Mouse (Mus musculus) embryonic facial prominence, embryonic 12.5 days (tissue): ENCODE results near the gene Tpcn2. TPM values are rescaled to one million over a fixed set of nuclear protein-coding genes. Genes with fewer than 3 reads are reported as not detected.
A peak's percentile ranks its signal among the peaks of the same experiment; 100 is the strongest.

Source experiments
- ATAC-seq: fragments of 200-750 bp; cut with Nextera tagmentation; 2 replicates; pipeline ENCODE4 v1.8.0; 2017; ENCODE audit not compliant: insufficient number of reproducible peaks, insufficient read depth, low FRiP score, low TSS enrichment
- H3K27ac ChIP-seq: fragments of 300-500 bp; sonication (generic); 2 replicates; pipeline ENCODE4 v1.5.1; 2016; ENCODE audit warnings: mild to moderate bottlenecking
- H3K27me3 ChIP-seq: fragments of 300-500 bp; sonication (generic); 2 replicates; pipeline ENCODE4 v1.6.1; 2016; ENCODE audit warnings: mild to moderate bottlenecking, moderate library complexity
- H3K36me3 ChIP-seq: fragments of 300-500 bp; sonication (generic); 2 replicates; pipeline ENCODE4 v1.6.1; 2016; ENCODE audit warnings: mild to moderate bottlenecking
- H3K4me1 ChIP-seq: fragments of 300-500 bp; sonication (generic); 2 replicates; pipeline ENCODE4 v1.6.1; 2016
- H3K4me2 ChIP-seq: fragments of 300-500 bp; sonication (generic); replicated peaks from 2 replicates; pipeline ENCODE4 v1.6.1; 2016; ENCODE audit warnings: mild to moderate bottlenecking, moderate library complexity
- H3K4me3 ChIP-seq: fragments of 300-500 bp; sonication (generic); 2 replicates; pipeline ENCODE4 v1.5.1; 2016; ENCODE audit warnings: mild to moderate bottlenecking
- H3K9ac ChIP-seq: fragments of 300-500 bp; sonication (generic); 2 replicates; pipeline ENCODE4 v1.6.1; 2016; ENCODE audit warnings: mild to moderate bottlenecking, moderate library complexity
- H3K9me3 ChIP-seq: fragments of 300-500 bp; sonication (generic); 2 replicates; pipeline ENCODE4 v1.6.1; 2016; ENCODE audit warnings: mild to moderate bottlenecking, moderate library complexity
- WGBS: fragments of 180-500 bp; shearing (Covaris S2); methylation state at CpG from one replicate; pipeline ENCODE4 v1.1.7; 2016; 5-methylcytosine and 5-hydroxymethylcytosine counted together
- polyA plus RNA-seq: library from polyadenylated mRNA; unstranded; fragments of >200 nt; fragmentation: Nextera tagmentation; extraction: Ambion mirVana; gene quantifications from 2 replicates; pipeline ENCODE4 v1.2.1, GENCODE M21; 2016

The Tpcn2 gene
- polyA plus RNA-seq, 1 experiment from 2014 or later = 11.5 TPM

DNA sequence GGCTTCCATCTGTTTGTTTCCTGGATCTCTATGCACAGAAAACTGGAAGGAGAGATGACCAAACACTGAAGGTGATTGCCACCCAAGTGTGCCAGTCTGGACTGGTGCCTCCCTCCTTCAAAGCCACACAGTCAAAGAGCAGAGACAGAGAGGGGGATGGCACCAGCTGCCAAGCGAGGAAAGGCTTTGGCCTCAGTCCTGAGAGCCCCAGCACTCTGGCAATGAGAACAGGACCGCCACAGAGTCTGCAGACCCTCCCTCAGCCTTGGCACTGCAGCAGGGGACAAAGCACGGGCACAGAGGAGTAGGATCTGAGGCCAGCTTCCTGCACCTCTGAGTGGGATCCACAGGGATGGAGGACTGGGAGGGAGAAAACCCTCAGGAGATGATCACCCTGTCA, 114.1 kb downstream of the Tpcn2 start:
- no peaks in the 10 kb centered on the region for H3K9me3 ChIP-seq
- ATAC-seq = no peak
- no peaks in the 10 kb centered on the region for H3K36me3 ChIP-seq
- H3K4me2 ChIP-seq = no peak overlapping the region
- H3K4me3 ChIP-seq = no peak overlapping the region
- H3K9ac ChIP-seq = no peak overlapping the region
- H3K27me3 ChIP-seq = no peaks in the 10 kb centered on the region
- 78% methylated on average over 3 of the region's 3 CpGs for whole genome bisulfite sequencing
- H3K27ac ChIP-seq = no peak overlapping the region
- peaks cover 5% of the 10 kb centered on the region; the same call in 1 of the 2 replicates for H3K4me1 ChIP-seq

DNA sequence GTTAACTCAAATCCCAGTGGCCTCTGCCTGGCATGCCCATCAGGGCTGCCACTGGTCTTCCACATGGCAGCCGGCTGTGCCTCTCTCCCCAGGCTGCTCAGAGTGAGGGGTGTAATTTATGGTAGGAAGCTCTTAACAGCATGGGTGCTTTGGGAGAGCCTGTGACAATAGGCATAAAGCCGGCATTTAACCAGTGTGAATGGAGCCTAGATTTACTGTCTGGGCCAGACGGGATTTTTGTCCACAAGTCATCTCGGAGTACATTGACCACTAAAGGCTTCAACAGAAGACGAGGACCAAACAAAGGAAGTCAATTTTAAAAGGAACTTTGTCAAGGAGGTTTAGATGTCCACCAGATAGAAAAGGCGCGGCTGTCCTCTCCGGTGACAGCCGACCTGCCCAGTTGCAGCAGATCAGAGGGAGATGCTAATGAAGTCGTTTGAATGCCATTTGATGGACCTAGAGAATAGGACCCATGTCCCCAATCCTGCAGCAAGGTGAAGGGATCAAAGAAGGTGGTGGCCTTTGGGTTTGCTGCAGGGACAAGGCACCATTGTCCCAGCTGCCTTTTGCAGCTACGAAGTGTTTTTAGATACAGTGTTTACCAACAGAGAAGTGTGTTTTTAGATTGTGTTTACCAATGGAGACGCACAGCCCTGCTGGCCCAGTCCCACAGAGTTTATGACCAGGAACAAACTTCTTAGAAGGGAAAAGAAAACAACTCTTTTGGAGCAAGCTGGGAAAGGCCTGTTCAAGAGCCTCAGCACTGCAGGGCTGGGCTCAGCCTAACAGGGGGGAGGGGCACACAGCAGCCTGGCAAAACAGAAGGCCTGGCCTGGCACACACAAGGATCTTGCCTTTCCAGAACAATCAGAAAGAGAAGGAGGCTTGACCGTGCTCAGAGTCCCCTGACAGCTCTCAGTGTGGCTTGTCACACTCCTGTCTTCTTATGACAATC, 124.2 kb downstream of the Tpcn2 start:
- WGBS = 46% methylated on average over 13 of the region's 13 CpGs
- H3K9ac ChIP-seq = no peak overlapping the region
- ATAC-seq = 0 out of 2 replicates have a peak, but pooled peaks have one; percentile 61

DNA sequence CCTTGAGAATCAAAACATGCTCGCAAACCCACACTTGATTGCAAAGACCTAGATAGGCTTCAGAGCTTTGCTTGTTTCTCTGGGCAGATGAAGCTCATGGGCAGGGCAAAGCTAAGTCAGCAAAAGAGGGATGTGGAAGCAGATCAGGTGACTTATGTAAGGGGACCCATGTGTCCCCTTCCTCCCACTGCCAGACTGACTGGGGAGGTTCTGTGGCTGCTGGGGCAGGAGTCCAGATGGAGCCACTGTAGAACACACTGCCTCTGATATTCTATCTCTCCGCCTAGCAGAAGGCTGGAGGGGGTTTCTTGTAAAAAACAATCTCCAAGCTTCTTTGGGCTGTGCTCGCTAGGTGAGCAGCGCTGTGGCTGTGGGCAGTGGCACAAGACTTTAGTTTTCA, 128.1 kb downstream of the Tpcn2 start:
- no peak overlapping the region for H3K4me2 ChIP-seq
- peaks cover 17% of the 10 kb centered on the region for H3K4me1 ChIP-seq
- H3K4me3 ChIP-seq = no peak overlapping the region
- ATAC-seq = no peak
- no peaks in the 10 kb centered on the region for H3K36me3 ChIP-seq
- H3K9me3 ChIP-seq = no peaks in the 10 kb centered on the region
- H3K27ac ChIP-seq = peak overlapping the region; percentile 52; the same call in 1 of the 2 replicates
- WGBS = 65% methylated on average over 4 of the region's 4 CpGs
- H3K27me3 ChIP-seq = no peaks in the 10 kb centered on the region
- no peak overlapping the region for H3K9ac ChIP-seq

More for the DNA sequence above, 124.2 kb downstream of the Tpcn2 start:
- H3K27me3 ChIP-seq = no peaks in the 10 kb centered on the region
- H3K9me3 ChIP-seq = no peaks in the 10 kb centered on the region
- no peak overlapping the region for H3K4me2 ChIP-seq
- H3K4me3 ChIP-seq = no peak overlapping the region
- peaks cover 17% of the 10 kb centered on the region for H3K4me1 ChIP-seq
- peak overlapping the region; percentile 26; the same call in 1 of the 2 replicates for H3K27ac ChIP-seq
- no peaks in the 10 kb centered on the region for H3K36me3 ChIP-seq

DNA sequence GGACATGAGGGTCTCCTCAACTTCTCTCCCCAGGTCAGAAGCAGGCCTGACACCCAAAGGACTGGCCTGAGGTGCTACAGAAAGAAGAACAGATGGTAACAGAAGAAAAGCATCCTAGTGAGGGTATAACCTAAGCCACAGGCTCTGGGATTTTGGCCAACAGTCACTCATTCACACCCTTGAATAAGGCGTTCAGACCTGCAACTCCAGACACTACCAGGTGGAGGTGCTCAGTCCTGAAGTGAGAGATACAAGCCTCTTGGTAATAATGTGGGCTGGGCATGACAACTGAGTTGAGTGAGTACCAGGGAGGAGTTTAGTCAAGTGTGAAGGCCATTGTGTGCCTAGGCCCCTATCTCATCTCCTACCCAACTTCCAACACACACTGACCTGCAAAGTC, 129.7 kb downstream of the Tpcn2 start:
- 56% methylated on average over 1 of the region's 1 CpGs for WGBS
- no peak for ATAC-seq
- Histone ChIP-seq H3K9me3 (no peaks in the 10 kb centered on the region), H3K9ac (no peak overlapping the region), H3K4me1 (peaks cover 8% of the 10 kb centered on the region; the same call in 1 of the 2 replicates), H3K4me2 (no peak overlapping the region), H3K27me3 (no peaks in the 10 kb centered on the region), H3K36me3 (no peaks in the 10 kb centered on the region), H3K27ac (no peak overlapping the region), H3K4me3 (no peak overlapping the region)

DNA sequence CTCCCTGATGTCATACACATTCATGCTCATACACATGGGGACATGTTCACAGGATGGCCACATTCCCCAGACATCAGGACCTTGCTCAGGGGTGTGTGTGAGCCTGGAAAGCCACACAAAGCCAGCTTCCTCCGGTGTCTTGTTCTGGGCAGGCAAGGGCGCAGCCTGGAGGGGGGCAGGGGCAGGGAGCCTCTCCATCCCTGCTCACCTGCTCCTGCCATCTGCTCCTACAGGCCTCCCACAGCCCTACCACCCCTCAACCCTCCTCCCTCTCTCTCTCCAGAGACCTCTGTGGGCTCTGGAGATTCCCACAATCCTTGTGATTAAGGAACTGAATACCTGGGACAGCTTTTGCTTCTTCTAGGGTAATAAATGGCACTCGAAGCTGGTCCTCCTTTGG, 132.0 kb downstream of the Tpcn2 start:
- no peak for ATAC-seq
- WGBS = 78% methylated on average over 3 of the region's 3 CpGs
- Histone ChIP-seq H3K4me2 (no peak overlapping the region), H3K36me3 (no peaks in the 10 kb centered on the region), H3K4me3 (no peak overlapping the region), H3K27ac (no peak overlapping the region), H3K4me1 (peaks cover 8% of the 10 kb centered on the region; the same call in 1 of the 2 replicates), H3K27me3 (no peaks in the 10 kb centered on the region), H3K9me3 (no peaks in the 10 kb centered on the region), H3K9ac (no peak overlapping the region)

DNA sequence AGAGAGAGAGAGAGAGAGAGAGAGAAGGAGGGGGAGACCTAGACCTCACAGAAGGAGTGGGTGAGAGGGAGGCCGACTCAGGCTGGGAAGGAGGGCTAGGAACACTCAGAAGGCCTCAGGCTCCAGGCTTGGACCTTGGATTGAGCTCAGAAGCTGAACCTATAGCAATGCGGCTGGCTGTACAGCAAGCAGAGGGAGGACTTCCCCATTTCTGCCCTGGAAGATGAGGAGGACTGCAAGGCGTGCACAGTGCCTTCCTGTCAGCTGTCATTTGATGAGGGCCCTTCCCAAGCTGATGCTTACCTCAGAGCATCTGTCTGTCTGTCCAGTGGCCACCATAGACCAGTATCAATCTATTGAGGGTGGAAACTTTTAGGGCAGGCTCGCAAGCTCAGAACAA, 134.9 kb downstream of the Tpcn2 start:
- Histone ChIP-seq H3K27me3 (no peaks in the 10 kb centered on the region), H3K4me3 (no peak overlapping the region), H3K9ac (no peak overlapping the region), H3K36me3 (no peaks in the 10 kb centered on the region), H3K4me2 (no peak overlapping the region), H3K27ac (no peak overlapping the region), H3K9me3 (no peaks in the 10 kb centered on the region), H3K4me1 (0 out of 2 replicates have a peak, but pooled peaks cover under 1% of the 10 kb centered on the region)
- no peak for ATAC-seq
- WGBS = 79% methylated on average over 4 of the region's 4 CpGs

DNA sequence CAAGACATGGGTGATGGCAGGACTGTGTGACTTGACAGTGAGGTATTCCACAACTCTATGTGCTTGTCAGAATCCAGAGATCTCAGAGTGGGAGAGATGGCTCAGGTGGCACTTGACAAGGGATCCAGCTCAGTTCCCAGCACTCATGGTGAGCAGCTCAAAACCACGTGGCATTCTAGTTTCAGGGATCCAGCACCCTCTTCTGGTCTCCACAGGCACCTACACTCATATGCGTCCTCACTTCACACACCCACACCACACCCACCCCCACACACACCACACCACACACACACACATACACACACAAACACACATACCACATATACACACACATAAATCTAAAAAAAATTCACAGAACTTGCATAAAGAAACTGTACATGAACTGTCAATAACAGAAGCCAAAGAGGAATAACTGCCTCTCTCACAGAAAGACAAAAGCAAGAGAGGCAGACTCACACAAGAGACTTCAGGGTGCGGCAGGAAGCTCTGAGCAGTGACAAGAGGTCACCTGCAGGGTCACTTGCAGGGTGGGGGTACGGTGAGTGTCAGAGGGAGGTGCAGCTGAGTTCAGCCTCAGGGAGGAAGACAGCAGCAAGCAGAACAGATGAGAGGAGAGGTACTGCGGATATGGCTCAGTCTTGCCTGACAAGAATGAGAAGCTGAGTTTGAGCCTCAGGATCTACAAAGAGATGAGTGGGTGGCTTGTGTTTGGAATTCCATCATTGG, 135.7 kb downstream of the Tpcn2 start:
- H3K36me3 ChIP-seq = no peaks in the 10 kb centered on the region
- no peaks in the 10 kb centered on the region for H3K27me3 ChIP-seq
- no peak for ATAC-seq
- H3K9ac ChIP-seq = no peak overlapping the region
- 0 out of 2 replicates have a peak, but pooled peaks cover 4% of the 10 kb centered on the region for H3K4me1 ChIP-seq
- 73% methylated on average over 5 of the region's 5 CpGs for WGBS
- no peak overlapping the region for H3K4me3 ChIP-seq
- no peaks in the 10 kb centered on the region for H3K9me3 ChIP-seq
- H3K27ac ChIP-seq = no peak overlapping the region
- no peak overlapping the region for H3K4me2 ChIP-seq

DNA sequence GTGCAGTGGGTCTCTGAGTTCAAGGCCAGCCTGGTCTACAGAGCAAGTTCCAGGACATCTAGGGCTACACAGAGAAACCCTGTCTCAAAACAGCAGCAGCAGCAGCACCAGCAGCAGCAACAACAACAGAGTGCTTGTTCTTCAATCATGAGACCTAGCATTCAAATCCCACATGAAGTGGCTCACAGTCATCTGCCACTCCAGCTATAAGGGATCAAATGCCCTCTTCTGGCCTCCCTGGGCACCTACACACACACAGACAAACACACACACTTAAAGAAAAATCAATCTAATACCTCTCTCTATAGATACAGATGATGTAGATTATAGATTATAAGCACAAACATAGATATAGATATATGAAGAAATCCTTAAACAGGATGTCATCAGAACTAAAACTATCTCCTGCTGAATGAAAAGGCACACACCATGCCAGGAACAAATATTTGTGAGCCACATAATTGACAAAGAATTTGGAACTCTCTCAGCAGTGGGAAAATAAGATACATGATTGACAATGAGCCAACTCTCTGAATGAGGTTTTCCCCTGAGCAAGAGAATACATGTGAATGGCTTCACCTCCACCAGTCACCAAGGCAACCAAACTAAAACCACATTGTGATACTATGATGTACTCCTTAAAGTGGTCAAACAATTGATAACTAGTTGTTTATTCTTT, 137.4 kb downstream of the Tpcn2 start:
- ATAC-seq = no peak
- no peaks in the 10 kb centered on the region for H3K36me3 ChIP-seq
- H3K27ac ChIP-seq = no peak overlapping the region
- H3K9me3 ChIP-seq = no peaks in the 10 kb centered on the region
- no peak overlapping the region for H3K4me3 ChIP-seq
- H3K9ac ChIP-seq = no peak overlapping the region
- 0 out of 2 replicates have a peak, but pooled peaks cover 4% of the 10 kb centered on the region for H3K4me1 ChIP-seq
- no peaks in the 10 kb centered on the region for H3K27me3 ChIP-seq
- H3K4me2 ChIP-seq = no peak overlapping the region

DNA sequence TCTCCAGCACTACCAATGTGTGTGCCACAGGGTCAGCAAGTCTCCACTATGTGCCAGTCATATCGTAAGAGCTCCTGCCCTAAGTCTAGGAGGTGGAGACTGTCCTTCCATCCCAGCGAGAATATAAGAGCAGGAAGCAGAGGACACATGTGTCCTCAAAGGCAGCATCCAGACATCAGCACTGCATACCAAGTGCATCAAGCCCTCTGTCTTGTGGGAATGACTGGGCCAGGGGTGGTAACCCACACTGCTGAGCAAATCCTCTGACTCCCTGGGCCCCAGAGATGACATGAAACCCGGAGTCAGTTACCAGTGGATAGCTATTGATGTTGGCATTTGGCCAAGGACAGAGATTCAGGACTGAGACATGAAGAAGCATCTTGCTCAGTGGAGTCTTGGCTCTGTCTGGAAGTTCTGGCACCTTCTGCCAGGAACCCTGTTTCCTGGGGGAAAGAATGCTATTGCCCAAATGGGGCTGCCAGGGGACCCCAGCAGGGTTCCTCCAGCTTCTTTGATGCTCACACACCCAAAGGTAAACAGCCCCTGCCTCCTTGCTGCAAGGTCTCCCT, 140.2 kb downstream of the Tpcn2 start:
- Histone ChIP-seq H3K9ac (no peak overlapping the region), H3K27ac (no peak overlapping the region), H3K9me3 (no peaks in the 10 kb centered on the region), H3K4me1 (0 out of 2 replicates have a peak, but pooled peaks cover 4% of the 10 kb centered on the region), H3K27me3 (no peaks in the 10 kb centered on the region), H3K4me2 (no peak overlapping the region), H3K36me3 (no peaks in the 10 kb centered on the region), H3K4me3 (no peak overlapping the region)
- no peak for ATAC-seq
- WGBS = 67% methylated on average over 3 of the region's 3 CpGs

DNA sequence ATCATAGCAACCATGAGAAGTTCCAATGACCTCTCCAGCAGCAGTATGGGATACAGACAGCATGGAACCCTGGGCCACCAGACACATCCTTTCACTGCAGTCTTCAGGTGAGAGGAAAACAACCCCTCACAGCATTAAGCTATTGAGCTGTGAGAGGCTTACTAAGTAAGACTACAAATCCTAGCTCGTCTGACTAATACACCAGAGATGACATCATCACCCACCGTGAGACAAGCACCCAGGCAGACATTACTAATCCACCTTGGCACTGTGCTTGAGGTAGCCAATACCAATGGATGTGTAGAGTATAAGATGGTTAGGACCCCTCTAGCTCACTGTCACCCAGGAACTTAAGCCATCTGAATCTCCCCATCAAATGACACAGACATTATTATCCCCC, 143.2 kb downstream of the Tpcn2 start:
- no peaks in the 10 kb centered on the region for H3K27me3 ChIP-seq
- H3K4me2 ChIP-seq = no peak overlapping the region
- WGBS = 65% methylated on average over 2 of the region's 2 CpGs
- H3K9ac ChIP-seq = no peak overlapping the region
- H3K4me1 ChIP-seq = 0 out of 2 replicates have a peak, but pooled peaks cover 4% of the 10 kb centered on the region
- no peak overlapping the region for H3K27ac ChIP-seq
- H3K9me3 ChIP-seq = 0 out of 2 replicates have a peak, but pooled peaks cover 3% of the 10 kb centered on the region
- H3K36me3 ChIP-seq = no peaks in the 10 kb centered on the region
- ATAC-seq = no peak
- H3K4me3 ChIP-seq = no peak overlapping the region

DNA sequence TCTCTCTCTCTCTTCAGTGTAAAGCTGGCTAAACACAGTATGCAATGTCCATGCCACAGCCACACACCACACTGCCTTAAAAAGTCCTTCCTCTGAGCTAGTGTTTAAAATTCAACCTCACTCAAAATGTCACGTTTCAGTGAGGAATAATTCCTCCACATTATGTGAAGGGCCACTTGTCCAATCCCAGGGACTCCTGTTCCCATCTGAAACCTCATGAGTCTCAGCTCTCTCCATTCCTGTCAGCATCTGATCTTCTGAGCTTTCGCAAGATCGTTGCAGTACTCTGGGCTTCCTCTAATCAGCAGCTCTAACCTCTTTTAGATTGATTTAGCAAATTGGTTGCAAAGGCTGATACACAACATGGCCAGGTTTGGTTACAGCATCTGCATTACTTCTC, 144.2 kb downstream of the Tpcn2 start:
- H3K4me2 ChIP-seq = no peak overlapping the region

More for the DNA sequence above, 144.2 kb downstream of the Tpcn2 start:
- no peak for ATAC-seq
- Histone ChIP-seq H3K27ac (no peak overlapping the region), H3K27me3 (no peaks in the 10 kb centered on the region), H3K4me3 (no peak overlapping the region), H3K9me3 (0 out of 2 replicates have a peak, but pooled peaks cover 3% of the 10 kb centered on the region), H3K9ac (no peak overlapping the region), H3K36me3 (no peaks in the 10 kb centered on the region), H3K4me1 (0 out of 2 replicates have a peak, but pooled peaks cover 4% of the 10 kb centered on the region)
- 92% methylated on average over 3 of the region's 3 CpGs for WGBS
